Mouse (Mus musculus): ENCODE results near the gene Ppp1r1c.

The Ppp1r1c gene

GRCm38 (mm10) chr2:79707575-79707974 lies at the start of gene Ppp1r1c:
Ppp1r1c (plus strand) TSS chr2:79707780.
- DNase-seq: no peak

GRCm38 (mm10) chr2:79660417-79661185 lies 47.0 kb upstream of the Ppp1r1c start:
- no peak for DNase-seq

- no peak for DNase-seq
Measured at GRCm38 (mm10) chr2:79661486-79662104, 46.0 kb upstream of the Ppp1r1c start.

- no peak for DNase-seq
Measured at GRCm38 (mm10) chr2:79664532-79665286, 42.9 kb upstream of the Ppp1r1c start.

- no peak for DNase-seq
Measured at GRCm38 (mm10) chr2:79665492-79665891, 42.1 kb upstream of the Ppp1r1c start.

- no peak for DNase-seq
Measured at GRCm38 (mm10) chr2:79675266-79675665, 32.3 kb upstream of the Ppp1r1c start.

- no peak for DNase-seq
Measured at GRCm38 (mm10) chr2:79677663-79678257, 29.8 kb upstream of the Ppp1r1c start.

- DNase-seq: no peak
Measured at GRCm38 (mm10) chr2:79681672-79682071, 25.9 kb upstream of the Ppp1r1c start.

- DNase-seq: no peak
Measured at GRCm38 (mm10) chr2:79683258-79683657, 24.3 kb upstream of the Ppp1r1c start.

- no peak for DNase-seq
Measured at GRCm38 (mm10) chr2:79690838-79691237, 16.7 kb upstream of the Ppp1r1c start.

GRCm38 (mm10) chr2:79695190-79695589 lies 12.4 kb upstream of the Ppp1r1c start:
- DNase-seq: no peak

- DNase-seq: no peak
Measured at GRCm38 (mm10) chr2:79695939-79696338, 11.6 kb upstream of the Ppp1r1c start.

GRCm38 (mm10) chr2:79696478-79697230 lies 10.9 kb upstream of the Ppp1r1c start:
- no peak for DNase-seq

GRCm38 (mm10) chr2:79698166-79698565 lies 9.4 kb upstream of the Ppp1r1c start:
- DNase-seq: no peak

GRCm38 (mm10) chr2:79704773-79705172 lies 2.8 kb upstream of the Ppp1r1c start:
- DNase-seq: no peak

GRCm38 (mm10) chr2:79713662-79714091 lies 6.1 kb downstream of the Ppp1r1c start:
- no peak for DNase-seq

- DNase-seq: no peak
Measured at GRCm38 (mm10) chr2:79714745-79715144, 7.2 kb downstream of the Ppp1r1c start.

GRCm38 (mm10) chr2:79715925-79716324 lies 8.3 kb downstream of the Ppp1r1c start:
- no peak for DNase-seq

- no peak for DNase-seq
Measured at GRCm38 (mm10) chr2:79717846-79718245, 10.3 kb downstream of the Ppp1r1c start.

GRCm38 (mm10) chr2:79722415-79722814 lies 14.8 kb downstream of the Ppp1r1c start:
- DNase-seq: no peak

- DNase-seq: no peak
Measured at GRCm38 (mm10) chr2:79738958-79739357, 31.4 kb downstream of the Ppp1r1c start.

- DNase-seq: no peak
Measured at GRCm38 (mm10) chr2:79741966-79742365, 34.4 kb downstream of the Ppp1r1c start.

GRCm38 (mm10) chr2:79744164-79744563 lies 36.6 kb downstream of the Ppp1r1c start:
- no peak for DNase-seq

All from cerebellum, adult 9-10 months (tissue).